Mouse (Mus musculus): ENCODE measurements around the gene Dnmbp.

Gene Dnmbp

DNA sequence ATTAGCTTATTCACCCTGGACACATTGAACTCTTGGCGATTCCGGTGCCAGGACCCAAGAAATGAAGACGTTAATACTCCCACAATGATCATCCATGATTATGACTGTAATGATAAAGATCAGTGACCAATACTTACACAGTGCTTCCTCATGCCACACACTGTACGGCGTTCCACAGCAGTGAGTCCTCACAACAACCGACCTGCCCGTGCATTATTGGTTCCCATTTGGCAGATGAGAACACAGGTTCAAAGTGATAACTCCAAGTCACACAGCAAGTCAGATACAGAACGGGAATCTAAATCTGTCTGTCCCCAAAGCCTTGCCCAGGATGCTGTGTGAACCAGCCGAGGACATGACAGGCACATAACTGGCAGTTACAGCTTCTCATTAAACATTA lies 25.0 kb downstream of the Dnmbp start:
- no peak for DNase-seq (ENCODE audit: low spot score in 2 of 2)

DNA sequence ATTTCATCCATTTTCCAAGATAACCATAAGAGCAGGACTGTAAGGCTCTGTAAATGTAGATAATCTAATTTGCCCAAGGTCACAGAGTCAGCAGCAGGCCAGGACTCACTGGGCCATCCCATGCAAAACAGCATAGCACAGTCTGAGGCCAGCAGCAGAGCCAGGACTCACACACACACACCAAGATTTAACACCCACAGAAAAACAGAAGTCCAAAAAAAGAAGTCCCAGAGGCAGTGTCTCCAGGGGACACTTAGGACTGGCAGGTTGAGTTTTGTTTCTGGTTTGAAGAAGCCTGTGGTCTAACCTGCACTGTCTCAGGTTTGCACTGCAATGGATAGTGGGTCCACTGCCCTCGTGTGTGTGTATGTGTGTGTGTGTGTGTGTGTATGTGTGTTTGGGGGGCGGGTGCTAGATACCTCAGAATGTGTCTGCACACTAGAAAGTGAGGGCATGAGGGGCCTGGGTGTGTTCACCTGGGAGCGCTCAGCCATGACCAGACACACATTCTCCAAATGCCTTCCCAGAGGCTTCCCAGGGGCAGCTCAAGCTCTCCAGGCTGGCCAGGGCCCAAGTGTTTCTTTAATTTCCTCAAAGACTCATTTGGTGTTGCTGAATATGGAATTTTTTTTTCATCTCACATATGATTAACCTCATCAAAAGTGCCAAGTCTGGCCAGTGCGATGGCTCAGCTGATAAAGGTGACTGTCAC lies 27.1 kb downstream of the Dnmbp start:
- no peak for DNase-seq (ENCODE audit: low spot score in 2 of 2)

- DNase-seq (ENCODE audit: low spot score in 2 of 2) = no peak
Observed at GRCm38 (mm10) chr19:43906492-43906891, 33.5 kb downstream of the Dnmbp start.

DNA sequence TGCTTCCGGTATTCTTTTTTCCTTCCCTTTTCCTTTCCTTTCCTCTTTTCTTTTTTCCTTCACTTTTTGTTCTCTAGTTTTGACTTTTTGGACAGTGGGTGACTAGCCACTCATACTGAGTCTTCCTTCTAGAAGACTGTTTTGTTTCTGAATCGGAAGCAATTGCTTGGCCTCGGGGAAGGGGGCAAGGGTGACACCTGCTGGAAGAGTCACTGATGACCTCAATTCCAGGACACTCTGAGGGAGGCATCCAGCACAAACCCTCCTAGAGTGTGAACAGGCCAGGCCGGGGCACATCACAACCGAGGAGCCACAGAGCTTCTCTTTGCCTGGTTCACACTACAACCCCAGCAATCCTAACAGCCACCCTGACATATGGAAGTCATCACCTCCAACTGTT lies 34.0 kb downstream of the Dnmbp start:
- DNase-seq (ENCODE audit: low spot score in 2 of 2) = no peak

GRCm38 (mm10) chr19:43905136-43905535 lies 34.9 kb downstream of the Dnmbp start:
- no peak for DNase-seq (ENCODE audit: low spot score in 2 of 2)

DNA sequence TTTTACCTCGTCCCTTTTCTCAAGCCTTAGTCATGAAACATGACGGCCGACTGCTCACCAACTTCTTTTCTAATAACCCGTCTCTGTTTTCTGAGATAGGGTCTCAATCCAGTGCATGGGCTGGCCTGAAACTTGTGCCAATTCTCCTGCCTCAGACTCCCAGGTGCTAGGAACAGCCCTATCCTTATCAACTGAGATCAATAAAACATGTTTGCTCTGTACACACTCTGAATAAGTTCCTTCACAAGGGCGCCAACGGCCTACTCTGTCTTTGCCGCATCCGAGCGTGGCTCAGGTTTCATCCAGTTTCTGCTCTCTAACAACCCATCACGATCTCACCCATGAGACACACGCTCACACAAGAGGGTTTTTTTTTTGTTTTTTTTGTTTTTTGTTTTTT lies 35.7 kb downstream of the Dnmbp start:
- no peak for DNase-seq (ENCODE audit: low spot score in 2 of 2)

DNA sequence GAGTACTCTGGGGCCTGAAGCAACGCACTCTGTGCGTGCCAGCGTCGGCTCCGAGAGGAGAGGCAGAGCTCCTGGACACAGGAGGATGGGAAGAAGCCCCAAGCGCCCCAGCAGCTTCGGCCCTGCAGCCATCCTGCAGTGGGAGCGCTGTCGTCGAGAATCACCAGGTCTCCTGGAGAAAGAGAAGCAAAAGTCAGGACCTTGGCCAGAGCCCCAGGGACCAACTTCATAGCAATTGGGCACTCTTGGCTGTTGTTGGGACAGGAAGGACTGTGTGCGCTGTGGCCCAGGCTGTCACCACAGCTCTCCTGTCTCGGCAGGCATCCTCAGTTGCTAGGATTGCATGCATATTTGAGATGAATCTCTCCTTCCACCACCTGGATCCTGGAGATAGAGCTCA lies 37.1 kb downstream of the Dnmbp start:
- DNase-seq (ENCODE audit: low spot score in 2 of 2) = no peak

- DNase-seq (ENCODE audit: low spot score in 2 of 2) = no peak
Observed at GRCm38 (mm10) chr19:43900690-43901089, 39.3 kb downstream of the Dnmbp start.

DNA sequence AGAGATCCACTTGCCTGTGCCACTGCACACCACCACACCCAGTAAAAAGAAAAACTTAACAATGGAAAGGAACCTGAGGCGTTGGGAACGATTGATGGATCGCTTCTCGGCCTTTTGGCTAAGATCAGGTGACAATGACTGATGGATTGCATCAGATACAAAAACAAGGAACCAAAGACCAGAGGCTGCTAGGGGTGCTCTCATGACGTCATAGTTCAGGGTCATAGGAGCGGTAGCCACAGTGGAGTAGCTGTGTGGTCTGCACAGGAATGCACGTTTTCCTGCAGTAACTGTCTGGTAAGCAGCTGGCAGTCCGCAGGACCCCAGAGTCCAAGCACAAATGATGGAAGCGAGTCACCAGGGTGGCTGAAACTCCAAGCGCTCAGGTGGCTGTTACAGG lies 41.4 kb downstream of the Dnmbp start:
- DNase-seq (ENCODE audit: low spot score in 2 of 2) = no peak

- no peak for DNase-seq (ENCODE audit: low spot score in 2 of 2)
Observed at GRCm38 (mm10) chr19:43896441-43896840, 43.5 kb downstream of the Dnmbp start.

GRCm38 (mm10) chr19:43895951-43896350 lies 44.0 kb downstream of the Dnmbp start:
- no peak for DNase-seq (ENCODE audit: low spot score in 2 of 2)

DNA sequence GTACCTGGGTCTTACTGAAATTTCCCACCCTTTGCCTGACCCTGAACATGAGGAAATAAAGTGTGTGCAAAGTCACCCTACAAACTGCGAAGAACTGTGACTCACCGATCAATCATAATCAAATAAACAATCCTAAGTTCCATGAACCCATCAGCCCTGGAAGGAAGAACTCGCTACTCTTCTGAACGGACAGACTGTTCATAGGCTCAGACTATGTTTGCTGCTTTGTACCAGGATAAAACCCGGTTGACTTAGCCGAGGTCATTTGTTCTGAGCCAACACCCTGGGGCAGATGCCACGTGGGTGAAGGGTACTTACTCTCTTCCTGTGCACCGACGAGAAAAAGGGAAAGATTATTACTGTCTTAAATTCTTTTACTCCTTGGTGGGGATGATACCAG lies 45.2 kb downstream of the Dnmbp start:
- no peak for DNase-seq (ENCODE audit: low spot score in 2 of 2)

DNA sequence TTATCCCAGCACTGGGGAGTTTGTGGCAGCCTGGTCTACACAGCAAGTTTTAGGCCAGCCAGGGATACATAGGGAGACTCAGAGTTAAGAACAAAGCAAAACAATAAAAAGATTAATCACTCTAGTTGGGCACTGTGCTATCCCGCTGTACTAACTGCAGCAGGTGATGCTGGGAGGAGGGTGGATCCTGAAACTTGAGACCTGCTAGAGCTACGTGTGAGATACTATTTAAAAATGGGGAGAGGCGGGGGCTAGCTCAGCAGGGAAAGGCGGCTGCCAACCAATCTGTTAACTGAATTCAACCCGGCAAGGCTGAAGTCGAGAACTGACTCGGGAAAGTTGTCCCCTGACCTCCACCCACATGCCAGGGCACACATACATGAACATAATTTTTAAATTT lies 45.9 kb downstream of the Dnmbp start:
- peak; percentile 47 for DNase-seq (ENCODE audit: low spot score in 2 of 2)

DNA sequence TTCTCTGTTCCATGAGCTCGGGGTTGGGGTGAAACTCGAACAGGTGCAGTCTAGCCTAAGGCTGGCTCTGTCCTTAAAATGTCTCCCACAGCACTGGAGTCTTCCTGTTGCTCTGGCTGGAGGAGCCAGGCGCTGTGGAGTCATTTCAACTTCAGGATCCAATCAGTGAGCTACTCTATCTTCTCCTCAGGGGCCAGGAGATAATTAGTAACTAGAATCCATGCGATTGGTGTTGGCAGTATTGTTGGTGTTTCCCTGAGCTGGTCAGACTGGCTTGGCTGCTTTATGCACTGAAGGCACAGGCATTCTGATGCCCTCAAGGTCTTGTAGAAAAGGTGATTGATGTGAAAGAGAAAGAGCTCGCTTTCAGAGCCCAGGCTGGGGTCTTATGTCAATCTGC lies 49.5 kb downstream of the Dnmbp start:
- DNase-seq (ENCODE audit: low spot score in 2 of 2) = no peak

DNA sequence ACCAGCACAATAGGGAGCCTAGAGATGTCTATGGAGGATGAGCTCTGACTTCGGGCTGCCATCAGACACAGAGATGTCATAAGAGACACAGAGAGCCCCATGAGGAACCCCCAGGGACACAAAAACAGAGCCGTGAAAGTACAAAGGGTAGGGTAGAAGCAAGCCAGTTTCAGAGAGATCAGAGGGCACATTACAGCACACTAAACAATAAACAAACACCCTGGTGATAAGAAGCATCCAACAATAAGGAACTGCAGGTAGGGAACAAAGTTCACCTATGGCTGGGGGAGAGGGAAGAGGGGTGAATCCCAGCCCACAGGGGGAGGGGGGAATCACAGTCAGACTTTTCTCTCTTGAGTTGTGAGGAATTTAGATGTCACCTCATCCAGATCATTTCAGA lies 52.3 kb downstream of the Dnmbp start:
- DNase-seq (ENCODE audit: low spot score in 2 of 2) = no peak

GRCm38 (mm10) chr19:43887242-43887641 lies 52.7 kb downstream of the Dnmbp start:
- no peak for DNase-seq (ENCODE audit: low spot score in 2 of 2)

GRCm38 (mm10) chr19:43886371-43887099 lies 53.5 kb downstream of the Dnmbp start:
- DNase-seq (ENCODE audit: low spot score in 2 of 2) = no peak

DNA sequence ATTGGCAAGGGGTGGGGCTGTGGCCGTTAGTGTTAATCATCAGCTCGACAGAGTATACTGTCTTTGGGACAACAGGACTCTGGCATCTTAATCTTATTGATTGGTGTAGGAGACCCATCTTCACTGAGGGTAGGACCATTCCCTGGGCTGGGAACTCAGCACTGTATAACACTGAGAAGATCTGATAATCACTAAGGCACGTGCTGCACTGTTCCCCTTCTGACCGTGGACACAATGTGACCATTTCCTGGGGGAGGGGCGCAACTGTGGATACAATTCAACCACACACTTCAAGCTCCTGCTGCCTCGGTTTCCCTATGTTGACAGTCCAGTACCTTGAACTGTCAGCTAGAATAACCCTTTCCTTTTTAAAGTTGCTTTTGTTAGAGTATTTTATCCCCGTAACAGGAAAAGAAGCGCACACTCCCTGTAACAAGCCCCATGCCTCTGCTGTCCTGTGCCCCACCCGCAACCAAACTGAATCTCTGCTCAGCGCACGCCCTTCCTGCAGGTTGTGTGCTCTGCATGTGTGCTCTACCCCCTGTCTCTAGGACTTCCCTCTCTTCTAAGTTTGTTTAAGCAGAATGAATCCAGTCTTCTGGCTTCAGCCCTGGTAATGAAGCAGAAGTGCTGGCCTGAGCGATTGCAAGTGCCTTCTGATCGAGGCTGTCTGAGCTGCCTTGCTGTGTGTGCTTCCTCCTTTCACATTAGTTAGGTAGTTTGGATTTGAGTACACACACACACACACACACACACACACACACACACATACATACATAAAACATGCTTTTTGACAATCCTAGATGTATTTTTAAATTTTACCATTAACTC lies 55.1 kb downstream of the Dnmbp start:
- no peak for DNase-seq (ENCODE audit: low spot score in 2 of 2)

DNA sequence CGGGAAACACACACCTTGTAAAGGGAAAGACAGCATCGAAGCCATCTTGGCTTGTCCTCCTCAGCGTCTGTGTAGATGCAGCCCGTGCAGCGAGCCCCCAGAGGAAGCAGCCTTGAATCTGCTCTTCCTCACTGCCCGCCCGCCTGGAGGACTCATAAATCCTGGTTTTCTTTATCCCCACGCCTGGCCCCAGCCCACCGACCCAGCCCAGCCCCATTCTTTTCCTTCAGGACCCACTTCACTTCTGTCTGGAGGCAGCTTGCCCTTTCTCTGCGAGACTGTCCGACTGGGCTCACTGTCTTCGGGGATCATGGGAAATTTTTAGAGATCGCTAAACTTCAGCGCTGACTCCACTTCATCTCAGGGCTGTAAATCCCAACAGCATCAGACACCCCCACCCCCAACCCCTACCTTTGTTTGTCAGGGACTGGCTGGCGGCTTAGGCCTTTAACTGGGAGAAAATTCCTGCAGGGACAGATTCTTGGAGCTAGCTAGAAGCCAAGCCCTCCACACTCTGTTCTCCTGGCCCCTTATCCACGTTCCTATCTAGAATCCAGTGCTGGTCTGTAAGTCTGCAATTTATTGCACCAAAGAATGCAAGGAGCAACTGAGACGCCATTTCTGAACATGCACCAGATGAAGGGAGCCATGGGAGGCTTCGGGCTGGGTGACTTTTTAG lies 57.0 kb downstream of the Dnmbp start:
- no peak for DNase-seq (ENCODE audit: low spot score in 2 of 2)

DNA sequence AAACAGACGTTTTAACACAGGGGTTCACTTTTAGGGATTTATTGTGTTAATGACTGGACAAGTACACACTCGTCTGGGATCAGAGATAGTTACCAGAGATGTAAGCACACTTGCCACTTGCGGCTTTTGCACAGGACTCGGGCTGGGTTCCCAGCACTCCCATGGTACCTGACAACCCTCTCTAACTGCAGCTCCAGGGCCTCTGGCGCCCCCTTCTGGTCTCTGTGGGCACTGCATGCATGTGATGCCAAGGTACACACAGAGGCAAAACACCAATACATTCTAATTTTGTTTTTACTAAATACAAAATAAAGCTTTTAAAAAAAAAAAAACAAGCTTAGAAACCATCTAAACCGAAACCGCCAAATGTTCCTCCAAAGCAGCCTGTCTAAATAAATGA lies 58.4 kb downstream of the Dnmbp start:
- no peak for DNase-seq (ENCODE audit: low spot score in 2 of 2)

- DNase-seq (ENCODE audit: low spot score in 2 of 2) = no peak
Observed at GRCm38 (mm10) chr19:43880420-43880819, 59.6 kb downstream of the Dnmbp start.

All from heart, adult 9 months (tissue).